In the genomic region with DNA sequence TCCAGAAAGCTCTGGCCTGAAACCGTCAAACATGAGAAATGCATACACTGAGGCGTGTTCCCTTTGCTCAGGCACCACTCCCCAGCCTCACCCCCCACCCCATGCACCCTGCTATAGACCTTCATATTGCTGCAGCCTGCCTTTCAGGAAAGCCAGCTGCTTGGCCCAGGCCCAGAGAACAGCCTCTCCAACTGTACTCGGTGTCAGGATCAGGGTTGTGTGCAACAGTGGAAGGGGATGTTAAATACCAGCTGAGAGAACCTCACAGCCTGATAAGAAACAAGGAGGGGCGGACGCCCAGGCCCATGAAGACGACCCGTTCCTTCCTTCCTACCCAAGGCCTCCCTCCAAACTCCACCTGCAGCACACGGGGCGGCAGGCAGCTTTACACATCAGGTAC, we compare ENCODE assay signal across 17 mouse cellular contexts.
A peak's percentile ranks its signal among the peaks of the same experiment; 100 is the strongest.
DNase-seq lines count a peak whose midpoint lies in the region; ATAC-seq and TF ChIP-seq lines count a peak whose summit lies in the region.
"Had no signal": no experiment of that assay in that cellular context is flagged by ENCODE, and none has a peak within 500 bp of the region (broad histone marks: within the 10 kb centered on the region; RNA-seq: fewer than 3 reads in every experiment).

No protein-coding gene starts in this region.

- H3K27me3 ChIP-seq in heart, postnatal 0 days (ENCODE audit: control insufficient read depth, insufficient read depth, low read length): no peaks in the 10 kb centered on the region
- H3K27me3 ChIP-seq in heart, embryonic 11.5 days (ENCODE audit: control insufficient read depth, insufficient read depth, low read length): no peaks in the 10 kb centered on the region
- H3K27me3 ChIP-seq in liver, embryonic 12.5 days (replicated peaks): no peaks in the 10 kb centered on the region
- H3K27me3 ChIP-seq in liver, postnatal 0 days (ENCODE audit: insufficient read depth, low read length): no peaks in the 10 kb centered on the region
- H3K27me3 ChIP-seq in liver, embryonic 16.5 days (ENCODE audit: control insufficient read depth, insufficient read depth, low read depth, low read length): no peaks in the 10 kb centered on the region
- H3K27me3 ChIP-seq: heart, embryonic 15.5 days; midbrain, embryonic 13.5 days had no signal

- ATAC-seq in heart, postnatal 0 days (ENCODE audit: insufficient read depth, low read depth): no peak; the same call in 1 of the 2 replicates
- ATAC-seq in heart, embryonic 11.5 days (replicated peaks; ENCODE audit: insufficient number of reproducible peaks, low FRiP score, low TSS enrichment): no peak
- ATAC-seq in liver, embryonic 12.5 days: 0 out of 2 replicates have a peak, but pooled peaks have one; percentile 54
- ATAC-seq in liver, postnatal 0 days: no peak
- ATAC-seq in liver, embryonic 16.5 days (ENCODE audit: low read depth): peak; percentile 24; the same call in 1 of the 2 replicates
- ATAC-seq: forebrain, embryonic 16.5 days; hindbrain, embryonic 16.5 days; midbrain, embryonic 13.5 days had no signal

- no peak overlapping the region for H3K4me2 ChIP-seq in heart, postnatal 0 days (ENCODE audit: low read depth, low read length)
- H3K4me2 ChIP-seq in heart, embryonic 11.5 days: no peak overlapping the region
- H3K4me2 ChIP-seq in liver, embryonic 12.5 days: no peak overlapping the region
- H3K4me2 ChIP-seq in liver, postnatal 0 days (ENCODE audit: low read depth, low read length): no peak overlapping the region
- H3K4me2 ChIP-seq in liver, embryonic 16.5 days (ENCODE audit: low read depth, low read length): no peak overlapping the region
- H3K4me2 ChIP-seq: heart, embryonic 15.5 days; midbrain, embryonic 13.5 days had no signal

- H3K4me1 ChIP-seq in heart, postnatal 0 days (ENCODE audit: control insufficient read depth, insufficient read depth): peaks cover 18% of the 10 kb centered on the region
- peaks cover 31% of the 10 kb centered on the region for H3K4me1 ChIP-seq in heart, embryonic 11.5 days (ENCODE audit: control insufficient read depth, insufficient read depth, low read length)
- peaks cover 43% of the 10 kb centered on the region for H3K4me1 ChIP-seq in liver, embryonic 12.5 days
- H3K4me1 ChIP-seq in liver, postnatal 0 days (ENCODE audit: insufficient read depth): peaks cover 16% of the 10 kb centered on the region
- peaks cover 5% of the 10 kb centered on the region for H3K4me1 ChIP-seq in liver, embryonic 16.5 days (ENCODE audit: control insufficient read depth, low read depth, low read length)
- H3K4me1 ChIP-seq: midbrain, embryonic 13.5 days had no signal

- TF ChIP-seq CTCF in heart, postnatal 0 days (IDR thresholded peaks at IDR 0.05; ENCODE audit: low read depth): no peak
- no peak for TF ChIP-seq CTCF in liver, postnatal 0 days (IDR thresholded peaks at IDR 0.05; ENCODE audit: low read depth)
- no peak for TF ChIP-seq CTCF in layer of hippocampus, adult 2 months (conservative IDR thresholded peaks at IDR 0.05)

- peak; percentile 37 for DNase-seq in heart, postnatal 0 days (ENCODE audit: low spot score)
- DNase-seq in liver, postnatal 0 days: no peak
- DNase-seq in R1 (ENCODE audit: low read depth, low spot score): peak; percentile 10
- DNase-seq in urinary bladder, postnatal 14 days (ENCODE audit: low spot score): no peak
- DNase-seq in layer of hippocampus, adult 2 months (ENCODE audit: low spot score in 2 of 2): no peak
- DNase-seq: cerebellum, adult 18-20 months; right cerebral cortex, postnatal 14 days had no signal

- no peak overlapping the region for H3K4me3 ChIP-seq in heart, postnatal 0 days (ENCODE audit: low read depth, low read length)
- H3K4me3 ChIP-seq in heart, embryonic 11.5 days (ENCODE audit: low read depth, low read length): no peak overlapping the region
- H3K4me3 ChIP-seq in liver, embryonic 12.5 days: no peak overlapping the region
- H3K4me3 ChIP-seq in liver, postnatal 0 days (ENCODE audit: low read depth, low read length): no peak overlapping the region
- H3K4me3 ChIP-seq in liver, embryonic 16.5 days (ENCODE audit: low read depth, low read length): no peak overlapping the region
- H3K4me3 ChIP-seq in layer of hippocampus, adult 2 months: no peak overlapping the region
- H3K4me3 ChIP-seq: heart, embryonic 15.5 days; midbrain, embryonic 13.5 days had no signal

- H3K27ac ChIP-seq in heart, postnatal 0 days (ENCODE audit: low read depth): no peak overlapping the region
- no peak overlapping the region for H3K27ac ChIP-seq in heart, embryonic 11.5 days (ENCODE audit: low read depth, low read length)
- H3K27ac ChIP-seq in liver, embryonic 12.5 days: no peak overlapping the region
- H3K27ac ChIP-seq in liver, postnatal 0 days (ENCODE audit: low read depth): no peak overlapping the region
- no peak overlapping the region for H3K27ac ChIP-seq in liver, embryonic 16.5 days (ENCODE audit: low read length)
- no peak overlapping the region for H3K27ac ChIP-seq in layer of hippocampus, adult 2 months
- H3K27ac ChIP-seq: heart, embryonic 15.5 days; kidney, postnatal 0 days; liver, embryonic 14.5 days; midbrain, embryonic 13.5 days had no signal

- TF ChIP-seq EP300 in heart, postnatal 0 days (IDR thresholded peaks at IDR 0.05; ENCODE audit: low read depth): no peak
- no peak for TF ChIP-seq EP300 in liver, postnatal 0 days (IDR thresholded peaks at IDR 0.05; ENCODE audit: low read depth)

- H3K36me3 ChIP-seq in heart, postnatal 0 days (replicated peaks; ENCODE audit: control insufficient read depth, insufficient read depth, low read length): no peaks in the 10 kb centered on the region; the same call in 1 of the 2 replicates
- no peaks in the 10 kb centered on the region for H3K36me3 ChIP-seq in heart, embryonic 11.5 days (ENCODE audit: control insufficient read depth, insufficient read depth, low read length)
- H3K36me3 ChIP-seq in liver, embryonic 12.5 days: no peaks in the 10 kb centered on the region
- no peaks in the 10 kb centered on the region for H3K36me3 ChIP-seq in liver, postnatal 0 days (replicated peaks; ENCODE audit: insufficient read depth, low read length)
- H3K36me3 ChIP-seq in liver, embryonic 16.5 days (ENCODE audit: control insufficient read depth, insufficient read depth): no peaks in the 10 kb centered on the region
- H3K36me3 ChIP-seq: G1E; heart, embryonic 15.5 days; midbrain, embryonic 13.5 days had no signal

- WGBS in heart, postnatal 0 days: 40% methylated on average over 9 of the region's 9 CpGs
- WGBS in heart, embryonic 11.5 days (ENCODE audit: insufficient replicate concordance): 56% methylated on average over 9 of the region's 9 CpGs
- WGBS in liver, embryonic 12.5 days (ENCODE audit: insufficient replicate concordance): 23% methylated on average over 9 of the region's 9 CpGs
- WGBS in liver, postnatal 0 days (ENCODE audit: insufficient replicate concordance): 49% methylated on average over 9 of the region's 9 CpGs
- WGBS in liver, embryonic 16.5 days (ENCODE audit: insufficient replicate concordance): 20% methylated on average over 9 of the region's 9 CpGs

- H3K9me3 ChIP-seq in heart, postnatal 0 days (replicated peaks; ENCODE audit: control insufficient read depth, low read length): no peaks in the 10 kb centered on the region
- H3K9me3 ChIP-seq in heart, embryonic 11.5 days (replicated peaks; ENCODE audit: control insufficient read depth, low read length): no peaks in the 10 kb centered on the region
- no peaks in the 10 kb centered on the region for H3K9me3 ChIP-seq in liver, embryonic 12.5 days (replicated peaks)
- H3K9me3 ChIP-seq in liver, postnatal 0 days (ENCODE audit: low read length): no peaks in the 10 kb centered on the region
- H3K9me3 ChIP-seq in liver, embryonic 16.5 days (replicated peaks; ENCODE audit: control insufficient read depth, low read length): no peaks in the 10 kb centered on the region
- H3K9me3 ChIP-seq: G1E; heart, embryonic 15.5 days; midbrain, embryonic 13.5 days had no signal

- no peak overlapping the region for H3K9ac ChIP-seq in heart, postnatal 0 days (replicated peaks; ENCODE audit: low read depth, low read length)
- H3K9ac ChIP-seq in heart, embryonic 11.5 days (ENCODE audit: low read depth, low read length): no peak overlapping the region
- no peak overlapping the region for H3K9ac ChIP-seq in liver, embryonic 12.5 days
- H3K9ac ChIP-seq in liver, postnatal 0 days (replicated peaks): no peak overlapping the region
- no peak overlapping the region for H3K9ac ChIP-seq in liver, embryonic 16.5 days (ENCODE audit: low read depth, low read length)
- H3K9ac ChIP-seq: heart, embryonic 15.5 days; liver, embryonic 14.5 days; midbrain, embryonic 13.5 days had no signal

Comparison
In these comparisons a context has a peak if more than half of its experiments do, and no peak if none do; other contexts are left out.
1. ATAC-seq: peak in liver, embryonic 12.5 days (single experiment) and liver, embryonic 16.5 days (single experiment); none in heart, postnatal 0 days (single experiment), heart, embryonic 11.5 days (single experiment) and liver, postnatal 0 days (single experiment).
2. DNase-seq: peak in heart, postnatal 0 days (single experiment) and R1 (single experiment); none in liver, postnatal 0 days (single experiment), urinary bladder, postnatal 14 days (single experiment) and layer of hippocampus, adult 2 months (0 of 2).